Mouse (Mus musculus): ENCODE results near the gene Copz1.
"Not testable (repeated sequence)": the region's sequence is repeated elsewhere in the genome, so short reads cannot be mapped to it uniquely, and the experiment has no call there.

Copz1 gene

DNA sequence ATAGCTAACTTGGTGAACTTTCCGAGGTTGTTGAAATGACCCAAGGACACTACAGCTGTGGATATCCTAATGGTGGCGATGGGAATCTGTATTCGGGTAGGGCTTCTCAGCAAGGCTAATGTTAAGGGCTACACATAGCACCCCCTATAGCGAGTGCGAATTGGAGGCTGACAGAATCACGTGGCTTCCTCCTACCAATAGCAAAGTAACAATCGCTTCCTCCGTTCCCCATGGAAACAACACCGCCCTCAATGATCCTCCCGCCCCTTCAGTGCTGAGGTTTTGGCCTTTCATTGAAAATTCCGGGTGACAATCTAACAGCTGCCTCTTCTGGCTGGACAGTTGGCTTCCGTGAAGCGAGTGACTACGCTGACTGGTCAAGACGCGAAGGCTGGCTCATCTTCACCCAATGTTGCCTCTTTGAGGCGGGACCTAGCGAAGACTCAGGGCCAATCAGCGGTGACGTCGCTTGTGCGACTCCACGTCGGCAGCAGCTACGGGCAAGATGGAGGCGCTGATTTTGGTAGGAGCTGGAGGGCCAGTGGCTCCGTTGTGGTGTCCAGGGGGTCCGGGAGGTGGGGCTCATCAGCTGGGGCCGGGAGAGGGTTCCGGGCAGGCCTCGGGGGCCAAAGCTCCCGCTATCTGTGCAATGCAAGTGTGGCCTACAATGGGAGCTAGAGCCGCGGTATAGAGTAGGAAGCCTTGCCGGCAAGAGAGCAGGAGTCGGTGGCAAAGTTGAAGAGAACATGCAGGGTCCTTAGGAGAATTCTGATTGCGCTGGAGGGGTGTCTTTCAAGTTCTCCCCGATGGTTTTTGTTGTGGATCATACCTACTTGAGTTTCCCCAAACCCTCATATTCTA, at the start of gene Copz1:
TSS of gene Copz1 (plus strand) at position 296 of the 861 bp plus-strand sequence.
- DNase-seq, result peak; percentile 99

DNA sequence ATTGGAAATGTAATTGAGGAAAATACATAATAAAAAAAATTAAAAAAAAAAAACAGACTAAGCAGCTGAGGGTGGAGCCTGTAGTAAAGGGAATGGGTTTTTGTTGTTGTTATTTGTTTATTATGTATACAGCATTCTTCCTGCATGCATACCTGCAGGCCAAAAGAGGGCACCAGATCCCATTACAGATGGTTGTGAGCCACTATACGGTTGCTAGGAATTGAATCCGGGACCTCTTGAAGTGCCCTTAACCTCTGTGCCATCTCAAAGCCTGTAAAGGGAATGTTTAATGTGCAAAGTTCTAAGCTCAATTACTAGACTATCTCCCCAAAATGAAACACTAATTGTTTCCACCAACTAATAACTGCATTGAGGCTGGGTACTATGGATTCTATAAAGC, 48.4 kb upstream of the Copz1 start:
- DNase-seq, result no peak

DNA sequence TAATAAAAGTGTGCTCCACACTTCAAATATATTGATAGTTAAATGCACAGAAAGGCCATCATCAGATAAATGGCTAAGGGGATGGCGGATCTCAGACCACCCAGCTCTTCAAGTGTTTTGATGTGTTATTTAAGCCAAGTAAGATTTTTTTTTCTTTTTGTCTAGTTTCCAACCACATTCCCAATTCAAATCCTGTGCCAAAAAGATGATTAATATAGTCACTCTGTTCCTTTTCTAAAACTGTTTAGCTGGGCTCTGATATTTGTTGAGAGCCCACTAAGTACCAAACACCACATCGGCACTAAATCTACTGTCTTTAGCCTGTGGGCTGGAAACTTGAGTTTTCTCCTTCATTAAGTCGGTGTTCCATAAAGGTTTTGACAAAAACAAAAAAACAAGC, 45.5 kb upstream of the Copz1 start:
- DNase-seq, result no peak

DNA sequence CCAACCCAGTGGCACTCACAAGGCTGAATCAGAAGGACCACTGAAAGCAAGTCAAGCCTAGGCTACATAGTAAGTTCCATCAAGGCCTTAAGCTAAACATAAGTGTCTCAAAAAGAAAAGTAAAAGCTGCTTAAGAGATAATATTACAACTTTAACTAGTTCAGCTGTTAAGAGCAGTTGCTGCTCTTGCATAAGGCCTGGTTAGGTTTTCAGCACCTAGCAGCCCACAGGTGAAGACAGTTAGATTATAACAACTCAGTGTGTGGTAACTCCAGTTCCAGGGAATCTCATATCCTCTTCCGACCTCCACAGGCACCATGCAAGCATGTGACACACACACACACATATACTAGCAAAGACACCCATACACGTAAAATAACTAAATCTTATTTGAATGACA, 44.9 kb upstream of the Copz1 start:
- no peak for DNase-seq

DNA sequence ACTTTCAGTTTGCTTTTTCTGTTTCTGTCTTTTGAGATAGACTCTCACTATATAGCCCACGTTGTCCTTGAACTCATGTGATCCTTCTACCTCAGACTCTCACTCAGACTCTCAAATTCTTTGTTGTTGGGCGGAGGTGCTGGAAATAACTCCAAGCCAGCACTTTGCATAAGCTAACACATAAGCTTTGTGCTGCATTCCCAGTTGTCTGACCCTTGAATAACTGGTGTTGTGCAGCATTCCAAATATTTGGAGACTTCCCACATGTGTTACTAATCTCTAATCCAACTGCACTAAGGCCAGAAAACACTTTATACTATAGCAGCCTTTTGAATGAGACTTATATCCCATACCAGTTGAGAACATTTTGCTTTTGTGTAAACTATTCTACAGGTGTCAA, 43.6 kb upstream of the Copz1 start:
- no peak for DNase-seq

DNA sequence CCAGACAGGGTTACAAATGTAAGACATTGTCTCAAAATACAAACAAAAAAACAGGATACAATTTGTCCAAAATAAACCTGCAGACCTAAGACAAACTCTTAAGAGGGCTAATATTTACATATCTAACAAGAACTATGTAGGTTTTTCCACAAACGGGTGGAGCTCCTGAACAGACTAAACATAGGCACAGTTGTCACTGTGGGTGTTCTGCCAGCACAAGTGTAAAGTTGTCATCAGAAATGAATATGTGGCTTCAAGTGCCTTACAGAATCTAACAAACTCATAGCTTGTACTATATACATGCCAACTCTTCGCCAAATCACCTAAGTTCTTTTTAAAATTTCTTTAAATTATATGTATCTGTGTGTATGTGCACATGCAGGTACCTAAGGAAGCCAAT, 39.4 kb upstream of the Copz1 start:
- no peak for DNase-seq

DNA sequence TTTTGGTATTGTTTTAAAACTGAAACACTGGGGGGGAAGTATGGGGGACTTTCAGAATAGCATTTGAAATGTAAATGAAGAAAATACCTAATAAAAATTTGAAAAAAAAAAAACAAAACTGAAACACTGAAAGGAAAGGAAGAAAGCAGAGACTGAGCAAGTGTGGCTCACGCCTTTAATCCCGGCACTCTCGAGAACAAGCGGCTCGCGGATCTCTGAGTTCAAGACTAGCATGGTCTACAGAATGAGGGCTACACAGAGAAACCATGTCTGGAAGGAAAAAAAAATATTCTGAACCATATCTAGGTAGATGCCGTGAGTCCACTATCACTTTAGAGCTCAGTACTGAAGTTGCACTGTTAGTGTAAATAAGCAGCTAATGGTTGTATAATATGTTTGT, 35.2 kb upstream of the Copz1 start:
- DNase-seq, result no peak

DNA sequence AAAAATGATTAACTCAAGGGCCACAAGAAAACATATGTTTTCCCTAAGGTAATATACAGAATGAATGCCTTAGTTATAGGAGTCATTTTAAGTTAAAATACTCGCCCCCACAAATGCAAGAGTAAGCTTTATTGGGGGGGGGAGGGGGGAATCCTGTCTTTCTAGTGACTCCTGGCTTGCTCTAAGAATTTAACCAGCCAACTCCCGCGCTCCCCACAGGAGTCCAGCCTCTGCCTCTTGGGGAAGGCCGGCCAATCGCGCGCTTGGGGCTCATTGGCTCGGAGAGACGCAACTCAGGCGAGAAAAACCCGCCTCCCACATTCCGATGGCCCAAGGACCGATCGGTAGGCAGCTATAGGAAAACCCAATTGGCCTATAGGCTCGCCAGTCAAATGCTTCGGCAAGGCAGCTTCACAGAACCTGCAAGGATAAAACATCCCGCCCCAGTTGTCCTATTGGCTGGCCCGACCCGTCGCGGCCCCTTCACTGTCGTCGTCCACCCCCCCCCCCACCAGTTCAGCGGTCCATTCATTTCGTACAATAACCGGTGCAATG, 33.3 kb upstream of the Copz1 start:
- DNase-seq, result peak; percentile 98

DNA sequence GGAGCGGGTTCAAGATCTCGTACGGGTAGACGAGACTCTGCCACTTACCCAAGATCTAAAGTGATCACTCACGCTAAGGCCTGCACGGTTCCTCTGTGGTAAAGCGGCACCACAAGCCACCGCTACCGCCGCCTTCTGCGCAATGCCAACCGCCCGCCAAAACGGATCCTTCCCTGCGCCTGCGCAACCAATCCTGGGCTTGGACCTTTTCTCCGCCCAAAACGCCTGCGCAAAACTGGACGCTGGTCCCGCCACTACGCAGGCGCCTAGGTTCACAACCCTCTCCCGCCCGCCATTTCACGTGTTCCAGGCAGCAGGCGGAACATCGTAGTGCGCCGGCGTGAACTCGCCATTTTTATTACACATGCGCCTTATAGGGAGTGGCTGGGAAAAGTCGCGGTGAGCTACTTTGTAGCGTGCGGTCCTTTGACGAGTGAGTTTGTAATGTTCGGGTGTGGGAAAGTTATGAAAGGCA, 32.8 kb upstream of the Copz1 start, which contains the start of gene Cbx5:
TSS of gene Cbx5 (minus strand) at position 132 of the 475 bp plus-strand sequence.
- peak; percentile 99 for DNase-seq

DNA sequence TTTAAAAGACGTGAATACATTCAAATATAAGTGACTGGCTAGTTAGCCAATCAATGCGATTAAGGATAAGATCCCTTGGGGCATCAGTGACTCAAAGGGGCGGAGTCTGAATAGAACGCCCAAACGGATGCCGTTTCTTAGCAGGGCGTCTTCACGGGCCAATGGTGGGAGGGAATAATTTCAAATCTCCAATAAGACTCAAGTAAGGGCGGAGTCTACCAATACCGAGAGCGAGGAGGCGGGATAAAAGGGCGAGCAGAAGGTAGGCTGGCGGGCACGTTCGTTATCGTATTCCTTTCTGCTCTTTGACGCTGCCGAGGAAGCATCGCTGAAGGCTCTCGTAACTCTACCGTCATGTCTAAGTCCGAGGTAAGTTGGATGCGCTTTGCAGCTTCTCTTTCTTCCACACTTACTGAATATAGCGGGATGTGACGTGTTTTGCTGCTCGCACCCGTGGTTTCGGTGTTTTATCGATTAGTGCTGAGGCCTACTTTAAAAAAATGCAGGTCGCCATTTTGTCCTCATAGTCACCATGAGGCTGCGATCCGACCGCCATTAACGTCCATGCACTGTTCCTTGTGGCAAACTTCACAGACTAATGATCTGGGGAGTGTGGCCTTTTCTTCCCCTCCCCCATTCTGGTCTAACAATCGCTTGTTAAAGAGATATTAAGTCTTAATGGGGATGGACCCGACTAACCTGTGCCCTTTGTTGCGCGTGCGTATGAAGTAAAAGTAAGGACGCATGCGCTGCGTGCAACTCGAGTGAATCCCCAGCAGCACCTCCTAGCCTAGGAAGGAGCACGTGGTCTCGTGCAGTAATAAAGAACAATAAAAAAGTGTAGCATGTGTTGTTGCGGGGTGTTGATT, 32.1 kb upstream of the Copz1 start, which contains the start of gene Hnrnpa1:
TSS of gene Hnrnpa1 (plus strand) at position 273 of the 869 bp plus-strand sequence.
- peak; percentile 98 for DNase-seq

DNA sequence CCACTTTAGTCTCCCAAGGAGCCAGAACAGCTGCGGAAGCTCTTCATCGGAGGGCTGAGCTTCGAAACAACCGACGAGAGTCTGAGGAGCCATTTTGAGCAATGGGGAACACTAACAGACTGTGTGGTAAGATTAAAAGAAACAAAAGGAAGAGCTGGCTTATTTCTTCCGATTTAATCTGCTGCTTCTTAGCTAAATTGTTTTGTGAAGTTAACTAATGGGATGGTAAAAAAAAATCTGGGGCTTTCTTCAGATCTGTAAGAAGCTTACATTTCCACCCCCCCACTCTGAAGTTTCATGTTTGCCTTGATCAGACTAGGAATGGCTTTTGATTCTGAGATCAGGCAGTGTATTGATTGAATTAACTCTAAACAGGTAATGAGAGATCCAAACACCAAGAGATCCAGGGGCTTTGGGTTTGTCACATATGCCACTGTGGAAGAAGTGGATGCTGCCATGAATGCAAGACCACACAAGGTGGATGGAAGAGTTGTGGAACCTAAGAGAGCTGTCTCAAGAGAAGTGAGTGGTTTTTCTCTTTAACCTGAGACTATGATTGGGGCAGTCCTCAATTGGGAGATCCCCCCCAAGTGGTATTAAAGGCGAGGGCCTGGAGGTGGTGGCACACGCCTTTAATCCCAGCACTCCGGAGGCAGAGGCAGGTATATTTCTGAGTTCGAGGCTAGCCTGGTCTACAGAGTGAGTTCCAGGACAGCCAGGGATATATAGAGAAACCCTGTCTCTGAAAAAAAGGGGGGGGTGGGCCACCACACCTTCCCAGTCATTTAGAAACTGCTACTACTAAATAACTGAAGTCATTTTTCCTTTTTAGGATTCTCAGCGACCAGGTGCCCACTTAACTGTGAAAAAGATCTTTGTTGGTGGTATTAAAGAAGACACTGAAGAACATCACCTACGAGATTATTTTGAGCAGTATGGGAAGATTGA, 31.2 kb upstream of the Copz1 start:
- not testable (repeated sequence) for DNase-seq

DNA sequence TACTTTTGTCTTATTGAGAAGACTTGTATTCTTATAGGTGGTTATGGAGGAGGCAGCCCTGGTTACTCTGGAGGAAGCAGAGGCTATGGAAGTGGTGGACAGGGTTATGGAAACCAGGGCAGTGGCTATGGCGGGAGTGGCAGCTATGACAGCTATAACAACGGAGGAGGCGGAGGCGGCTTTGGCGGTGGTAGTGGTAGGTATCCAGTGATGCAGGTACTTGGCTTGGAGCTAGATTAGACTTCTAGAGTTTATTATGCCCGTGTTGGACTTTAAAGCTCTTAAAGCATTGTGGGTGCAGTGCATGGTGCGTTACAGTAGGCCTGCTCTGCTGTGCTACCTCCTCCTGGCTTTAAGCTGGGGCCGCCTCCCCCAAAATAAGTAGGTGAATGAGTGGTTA, 29.6 kb upstream of the Copz1 start:
- no peak for DNase-seq

DNA sequence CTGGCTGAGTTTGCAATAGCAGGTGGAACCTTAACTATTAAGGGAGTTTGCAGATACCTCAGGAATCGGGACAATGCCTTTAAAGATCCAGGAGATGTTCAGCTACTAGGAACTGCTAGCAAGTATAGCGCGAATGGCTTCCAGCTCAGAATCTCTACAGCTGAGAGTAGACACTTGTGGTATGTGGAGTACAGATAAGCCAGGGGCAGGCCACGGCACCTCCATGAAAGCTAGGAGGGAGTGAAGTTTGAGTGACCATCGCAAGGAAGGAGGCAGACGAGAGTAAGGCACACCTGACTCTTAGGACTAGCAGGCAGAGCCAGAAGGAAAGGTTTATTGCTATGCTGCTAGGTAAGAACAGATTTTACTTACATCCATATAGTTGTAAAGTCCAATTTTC, 26.9 kb upstream of the Copz1 start:
- DNase-seq, result no peak

DNA sequence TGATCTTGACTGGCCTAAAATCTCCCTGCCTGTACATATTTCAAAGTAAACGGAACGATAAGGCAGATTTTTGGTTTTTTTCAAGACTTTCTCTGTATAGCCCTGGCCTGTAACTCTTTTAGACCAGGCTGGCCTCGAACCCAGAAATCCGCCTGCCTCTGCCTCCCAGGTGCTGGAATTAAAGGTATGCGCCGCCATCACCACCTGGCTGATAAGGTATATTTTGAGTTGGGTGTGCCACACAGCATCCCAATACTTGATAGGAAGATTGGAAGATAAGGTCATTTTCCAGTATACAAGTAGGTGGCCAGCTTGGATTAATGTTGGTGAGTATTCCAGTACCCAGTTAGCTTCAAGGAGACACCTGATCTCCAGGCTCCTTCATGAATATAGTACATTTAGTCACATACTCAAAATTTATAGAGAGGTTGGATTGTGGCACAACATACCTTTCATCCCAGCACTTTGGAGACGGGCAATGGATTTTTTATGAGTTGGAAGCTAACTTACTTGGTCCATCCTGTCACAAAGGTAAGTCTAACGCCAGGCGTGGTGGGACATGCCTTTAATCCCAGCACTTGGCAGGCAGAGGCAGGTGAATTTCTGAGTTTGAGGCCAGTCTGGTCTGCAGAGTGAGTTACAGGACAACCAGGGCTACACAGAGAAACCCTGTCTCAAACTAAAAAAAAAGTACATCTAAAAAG, 25.3 kb upstream of the Copz1 start:
- no peak for DNase-seq

DNA sequence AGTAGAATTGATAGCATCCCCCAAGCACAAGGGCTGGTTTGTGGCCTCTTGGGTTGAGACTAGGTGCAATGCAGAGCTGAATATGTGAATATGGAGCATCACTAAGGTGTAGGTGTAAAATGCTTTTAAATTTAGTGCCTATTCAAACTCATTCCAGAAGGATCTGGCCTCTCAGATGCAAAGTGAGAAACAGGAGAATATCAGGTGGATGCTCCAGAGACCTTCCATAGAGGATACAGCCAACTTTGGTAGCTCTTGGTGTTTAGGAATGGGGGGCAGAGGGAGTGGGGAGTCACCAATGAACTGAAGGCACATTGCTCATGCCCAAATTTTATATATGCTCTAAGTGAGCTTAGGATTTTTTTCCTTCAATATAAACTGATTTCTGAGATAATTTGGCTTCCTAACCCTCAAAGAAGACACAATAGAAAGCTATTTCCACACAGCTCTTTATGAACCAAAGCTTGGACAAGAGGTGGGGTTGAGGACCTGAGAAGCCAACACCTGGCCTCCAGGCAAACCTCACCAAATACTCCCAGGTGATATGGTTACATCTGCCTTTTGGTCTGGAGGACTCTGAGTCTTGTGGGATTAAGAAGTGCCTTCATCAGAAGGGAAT, 24.6 kb upstream of the Copz1 start:
- no peak for DNase-seq

DNA sequence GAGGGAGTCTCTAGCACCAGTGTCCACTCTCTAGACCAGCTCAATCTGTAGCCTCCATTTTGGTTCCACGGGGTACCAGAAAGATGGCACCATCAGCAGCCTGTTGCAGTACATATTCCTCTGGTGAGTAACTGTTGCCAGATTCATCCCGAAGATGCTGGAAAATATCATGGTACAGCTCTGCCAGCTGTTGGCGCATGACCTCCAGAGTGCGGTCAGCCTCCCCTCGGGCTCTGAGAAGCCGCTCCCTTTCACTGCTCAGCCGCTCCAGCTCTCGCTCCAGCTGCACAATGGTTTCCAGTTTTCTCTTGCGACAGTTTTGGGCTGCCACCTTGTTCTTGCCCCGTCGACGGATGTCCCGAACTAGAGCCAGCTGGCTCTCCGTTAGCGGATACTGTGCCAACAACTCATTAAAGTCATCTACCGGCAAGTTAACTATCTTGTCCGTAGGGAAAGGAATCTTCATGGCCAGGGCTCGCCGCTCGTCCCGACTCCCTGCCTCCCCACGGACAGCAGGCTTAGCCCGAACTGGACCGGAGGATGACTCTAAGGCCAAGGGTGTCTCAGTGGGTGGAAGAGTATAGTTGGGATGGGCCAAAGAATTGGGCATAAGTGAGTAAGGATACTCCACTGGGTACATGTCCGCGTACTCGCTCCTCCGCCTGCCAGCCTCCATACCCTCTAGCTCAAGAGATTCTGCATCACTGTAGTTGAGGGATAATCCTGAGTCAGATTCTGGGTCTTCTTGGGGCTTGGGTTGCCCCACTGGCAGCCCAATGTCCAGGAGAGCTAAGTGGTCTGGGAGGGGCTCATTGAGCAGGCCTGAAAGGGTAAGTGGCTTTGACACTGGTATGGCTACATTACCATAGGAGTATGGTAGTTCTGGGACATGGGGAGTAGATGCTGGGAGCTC, 23.9 kb upstream of the Copz1 start:
- peak; percentile 38 for DNase-seq

DNA sequence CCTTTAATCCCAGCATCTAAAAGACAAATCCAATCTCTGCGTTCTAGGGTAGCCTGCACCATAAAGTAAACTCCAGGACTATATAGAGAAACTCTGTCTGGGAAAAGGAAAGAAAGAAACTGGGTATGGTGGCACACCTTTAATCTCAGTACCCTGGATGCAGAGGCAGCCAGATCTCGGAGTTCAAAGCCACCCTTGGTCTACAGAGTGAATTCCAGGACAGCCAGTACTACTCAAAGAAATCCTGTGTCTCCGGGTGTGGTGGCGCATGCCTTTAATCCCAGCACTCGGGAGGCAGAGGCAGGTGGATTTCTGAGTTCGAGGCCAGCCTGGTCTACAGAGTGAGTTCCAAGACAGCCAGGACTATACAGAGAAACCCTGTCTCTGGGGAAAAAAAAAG, 23.0 kb upstream of the Copz1 start:
- DNase-seq, result not testable (repeated sequence)

DNA sequence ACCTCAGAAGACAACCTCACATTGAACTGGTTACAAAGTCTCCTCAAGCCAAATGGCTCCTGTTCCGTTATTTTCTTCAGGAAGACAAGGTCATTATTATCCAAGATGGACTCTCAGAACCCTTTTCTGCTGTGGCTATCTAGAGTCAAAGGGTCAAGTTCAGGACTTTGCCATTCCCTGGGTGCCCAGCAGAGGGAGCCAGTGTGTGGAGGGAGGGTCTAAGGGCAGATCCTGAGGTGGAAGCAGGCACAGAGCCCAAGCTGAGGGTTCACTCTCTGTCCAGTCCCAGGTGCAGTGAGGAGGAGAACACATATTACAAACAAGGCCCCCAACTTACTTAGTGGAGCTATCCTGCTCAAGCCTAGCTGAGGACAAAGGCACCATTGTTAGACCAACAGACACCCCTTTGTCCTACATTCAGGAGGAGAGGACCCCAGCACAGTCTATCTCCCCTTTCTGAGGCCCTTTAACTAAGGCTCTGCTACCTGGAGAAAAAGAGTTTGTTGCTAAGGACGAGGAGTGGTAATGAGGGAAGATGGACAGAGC, 22.2 kb upstream of the Copz1 start:
- peak; percentile 66 for DNase-seq

DNA sequence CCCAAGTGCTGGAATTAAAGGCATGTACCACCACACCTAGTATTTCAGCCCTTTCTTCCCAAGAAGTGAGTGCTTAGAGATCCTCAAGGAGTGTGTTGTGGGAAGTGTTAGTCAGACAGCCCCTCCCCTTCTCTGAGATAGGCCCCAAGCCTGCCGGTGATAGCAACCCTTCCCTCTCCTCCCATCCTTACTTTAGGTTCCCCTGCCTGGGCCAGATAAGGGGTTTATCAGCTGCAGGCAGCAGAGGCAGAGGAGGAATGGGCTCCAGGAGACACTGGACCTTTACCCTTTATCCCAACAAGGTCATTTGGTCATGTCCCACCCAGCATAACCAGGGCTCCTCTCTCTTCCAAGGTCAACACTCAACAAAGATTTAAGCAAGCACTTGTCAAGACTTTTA, 20.9 kb upstream of the Copz1 start:
- DNase-seq, result no peak

DNA sequence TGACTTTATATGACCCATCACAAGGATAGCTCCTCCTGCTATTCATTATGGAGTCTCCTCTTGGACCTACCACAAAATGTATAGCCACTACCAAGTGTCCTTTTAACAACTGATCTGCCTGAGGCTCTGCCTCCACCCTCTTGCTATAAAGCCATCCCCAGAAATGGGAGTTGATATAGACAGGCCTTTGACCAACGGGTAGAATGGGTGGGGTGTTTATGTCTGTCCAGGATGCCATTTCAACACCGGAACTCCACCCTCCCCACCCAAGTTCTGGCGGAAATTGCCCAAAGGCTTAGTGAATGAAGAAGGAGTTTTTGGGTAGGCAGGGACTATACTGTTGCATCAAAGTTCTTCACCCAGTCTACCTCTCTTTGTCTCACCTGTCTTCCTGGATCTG, 19.9 kb upstream of the Copz1 start:
- DNase-seq, result no peak
